Mouse (Mus musculus): ENCODE measurements around the gene Ube2k.

GRCm38 (mm10) chr5:65610541-65610940 is 73.5 kb downstream of the Ube2k start:
- TF ChIP-seq POLR2A (IDR thresholded peaks at IDR 0.05; ENCODE audit: low read depth, low read length) (no peak), CTCF (IDR thresholded peaks at IDR 0.05; ENCODE audit: extremely low read depth, insufficient read length, insufficient replicate concordance, low read depth, low read length) (no peak)

Data from small intestine, adult 2 months (tissue).